Mouse (Mus musculus): ENCODE data around the gene Zfp39. TPM values are rescaled to one million over a fixed set of nuclear protein-coding genes. Genes with fewer than 3 reads are reported as not detected.
"Not testable (repeated sequence)": the region's sequence is repeated elsewhere in the genome, so short reads cannot be mapped to it uniquely, and the experiment has no call there.

Zfp39 gene
- polyA plus RNA-seq, 1 experiment: 1.8 TPM

GRCm38 (mm10) chr11:58897485-58897884 lies 6.5 kb downstream of the Zfp39 start:
- H3K4me1 ChIP-seq (ENCODE audit: control insufficient read depth, insufficient read depth, insufficient read length, low read length): no peaks in the 10 kb centered on the region
- no peak overlapping the region for H3K27ac ChIP-seq (replicated peaks; ENCODE audit: low read depth, low read length)
- H3K4me3 ChIP-seq (ENCODE audit: insufficient read depth, low read depth, low read length): no peak overlapping the region

- no peak overlapping the region for H3K27ac ChIP-seq (replicated peaks; ENCODE audit: low read depth, low read length)
- H3K4me1 ChIP-seq (ENCODE audit: control insufficient read depth, insufficient read depth, insufficient read length, low read length): no peaks in the 10 kb centered on the region
- no peak overlapping the region for H3K4me3 ChIP-seq (ENCODE audit: insufficient read depth, low read depth, low read length)
Observed at GRCm38 (mm10) chr11:58894456-58894855, 9.6 kb downstream of the Zfp39 start.

- Histone ChIP-seq H3K4me3 (ENCODE audit: insufficient read depth, low read depth, low read length) (no peak overlapping the region), H3K4me1 (ENCODE audit: control insufficient read depth, insufficient read depth, insufficient read length, low read length) (no peaks in the 10 kb centered on the region), H3K27ac (replicated peaks; ENCODE audit: low read depth, low read length) (no peak overlapping the region)
Observed at GRCm38 (mm10) chr11:58890511-58890910, 13.5 kb downstream of the Zfp39 start.

GRCm38 (mm10) chr11:58883756-58884155 lies 20.3 kb downstream of the Zfp39 start:
- Histone ChIP-seq H3K27ac (replicated peaks; ENCODE audit: low read depth, low read length) (no peak overlapping the region), H3K4me1 (ENCODE audit: control insufficient read depth, insufficient read depth, insufficient read length, low read length) (no peaks in the 10 kb centered on the region), H3K4me3 (ENCODE audit: insufficient read depth, low read depth, low read length) (no peak overlapping the region)

GRCm38 (mm10) chr11:58870961-58871360 lies 33.1 kb downstream of the Zfp39 start:
- no peaks in the 10 kb centered on the region for H3K4me1 ChIP-seq (ENCODE audit: control insufficient read depth, insufficient read depth, insufficient read length, low read length)
- no peak overlapping the region for H3K4me3 ChIP-seq (ENCODE audit: insufficient read depth, low read depth, low read length)
- peak overlapping the region; percentile 95 for H3K27ac ChIP-seq (replicated peaks; ENCODE audit: low read depth, low read length)

- Histone ChIP-seq H3K4me1 (ENCODE audit: control insufficient read depth, insufficient read depth, insufficient read length, low read length) (no peaks in the 10 kb centered on the region), H3K4me3 (ENCODE audit: insufficient read depth, low read depth, low read length) (peak overlapping the region; percentile 75), H3K27ac (replicated peaks; ENCODE audit: low read depth, low read length) (no peak overlapping the region)
Observed at GRCm38 (mm10) chr11:58867954-58868330, 36.1 kb downstream of the Zfp39 start.

- peak within 1 kb of the TSS; percentile 75 for H3K4me3 ChIP-seq (ENCODE audit: insufficient read depth, low read depth, low read length)
- peak within 1 kb of the TSS; percentile 50 for H3K27ac ChIP-seq (replicated peaks; ENCODE audit: low read depth, low read length)
Observed at GRCm38 (mm10) chr11:58867039-58867953, 36.7 kb downstream of the Zfp39 start, which contains the start of gene 2810021J22Rik. 2810021J22Rik (plus strand) TSS chr11:58867216.

GRCm38 (mm10) chr11:58860744-58861143 lies 43.3 kb downstream of the Zfp39 start:
- H3K27ac ChIP-seq (replicated peaks; ENCODE audit: low read depth, low read length): no peak overlapping the region
- H3K4me3 ChIP-seq (ENCODE audit: insufficient read depth, low read depth, low read length): no peak overlapping the region
- H3K4me1 ChIP-seq (ENCODE audit: control insufficient read depth, insufficient read depth, insufficient read length, low read length): no peaks in the 10 kb centered on the region

More at GRCm38 (mm10) chr11:58867039-58867953, 36.7 kb downstream of the Zfp39 start, which contains the start of gene 2810021J22Rik:
- no peaks in the 10 kb centered on the region for H3K4me1 ChIP-seq (ENCODE audit: control insufficient read depth, insufficient read depth, insufficient read length, low read length)

- H3K27ac ChIP-seq (replicated peaks; ENCODE audit: low read depth, low read length): no peak overlapping the region
- peaks cover 3% of the 10 kb centered on the region; the same call in 1 of the 2 replicates for H3K4me1 ChIP-seq (ENCODE audit: control insufficient read depth, insufficient read depth, insufficient read length, low read length)
- H3K4me3 ChIP-seq (ENCODE audit: insufficient read depth, low read depth, low read length): no peak overlapping the region
Observed at GRCm38 (mm10) chr11:58849731-58850130, 54.3 kb downstream of the Zfp39 start.

GRCm38 (mm10) chr11:58847636-58848035 lies 56.4 kb downstream of the Zfp39 start:
- no peak overlapping the region for H3K27ac ChIP-seq (replicated peaks; ENCODE audit: low read depth, low read length)
- H3K4me1 ChIP-seq (ENCODE audit: control insufficient read depth, insufficient read depth, insufficient read length, low read length): peaks cover 3% of the 10 kb centered on the region; the same call in 1 of the 2 replicates
- H3K4me3 ChIP-seq (ENCODE audit: insufficient read depth, low read depth, low read length): peak overlapping the region; percentile 28

- H3K4me3 ChIP-seq (ENCODE audit: insufficient read depth, low read depth, low read length): peak within 1 kb of the TSS; percentile 87
- peak within 1 kb of the TSS; percentile 58; the same call in 1 of the 2 replicates for H3K27ac ChIP-seq (replicated peaks; ENCODE audit: low read depth, low read length)
- peaks cover 3% of the 10 kb centered on the region; the same call in 1 of the 2 replicates for H3K4me1 ChIP-seq (ENCODE audit: control insufficient read depth, insufficient read depth, insufficient read length, low read length)
Observed at GRCm38 (mm10) chr11:58846919-58847461, 57.0 kb downstream of the Zfp39 start, which contains the start of gene Gm12258. Gm12258 (plus strand) TSS chr11:58847158.

GRCm38 (mm10) chr11:58838951-58839350 lies 65.1 kb downstream of the Zfp39 start, which contains the start of gene Olfr311:
Olfr311 (plus strand) TSS chr11:58839251.
- H3K27ac ChIP-seq (replicated peaks; ENCODE audit: low read depth, low read length); H3K4me1 ChIP-seq (ENCODE audit: control insufficient read depth, insufficient read depth, insufficient read length, low read length); H3K4me3 ChIP-seq (ENCODE audit: insufficient read depth, low read depth, low read length): not testable (repeated sequence)

Other genes starting within 250 kb of the Zfp39 start
- not detected in 2 replicates for gene Olfr322, start 245.4 kb downstream of the Zfp39 start, polyA plus RNA-seq (2012; ENCODE audit: insufficient read depth, insufficient read length, missing spikeins)
- gene Olfr320, start 223.1 kb downstream of the Zfp39 start, polyA plus RNA-seq (2012; ENCODE audit: insufficient read depth, insufficient read length, missing spikeins): not detected in 2 replicates
- not detected in 2 replicates for gene Olfr319, start 205.1 kb downstream of the Zfp39 start, polyA plus RNA-seq (2012; ENCODE audit: insufficient read depth, insufficient read length, missing spikeins)
- gene Olfr318, start 180.2 kb downstream of the Zfp39 start, polyA plus RNA-seq (2012; ENCODE audit: insufficient read depth, insufficient read length, missing spikeins): not detected in 2 replicates
- gene Olfr317, start 165.0 kb downstream of the Zfp39 start, polyA plus RNA-seq (2012; ENCODE audit: insufficient read depth, insufficient read length, missing spikeins): not detected in 2 replicates
- not detected in 2 replicates for gene Olfr316, start 151.5 kb downstream of the Zfp39 start, polyA plus RNA-seq (2012; ENCODE audit: insufficient read depth, insufficient read length, missing spikeins)
- not detected in 2 replicates for gene Olfr315, start 131.0 kb downstream of the Zfp39 start, polyA plus RNA-seq (2012; ENCODE audit: insufficient read depth, insufficient read length, missing spikeins)
- gene Olfr314, start 121.3 kb downstream of the Zfp39 start, polyA plus RNA-seq (2012; ENCODE audit: insufficient read depth, insufficient read length, missing spikeins): not detected in 2 replicates
- gene Fam183b, start 102.3 kb downstream of the Zfp39 start, polyA plus RNA-seq (2012; ENCODE audit: insufficient read depth, insufficient read length, missing spikeins): not detected in 2 replicates
- gene Olfr313, start 89.2 kb downstream of the Zfp39 start, polyA plus RNA-seq (2012; ENCODE audit: insufficient read depth, insufficient read length, missing spikeins): not detected in 2 replicates
- not detected in 2 replicates for gene Olfr312, start 75.0 kb downstream of the Zfp39 start, polyA plus RNA-seq (2012; ENCODE audit: insufficient read depth, insufficient read length, missing spikeins)
- not detected in 2 replicates for gene Olfr311, start 65.0 kb downstream of the Zfp39 start, polyA plus RNA-seq (2012; ENCODE audit: insufficient read depth, insufficient read length, missing spikeins)
- gene Gm12258, start 57.1 kb downstream of the Zfp39 start, polyA plus RNA-seq (2012; ENCODE audit: insufficient read depth, insufficient read length, missing spikeins): 0.44 and 0.96 TPM in 2 replicates
- 2.5 and 4.8 TPM in 2 replicates for gene 2810021J22Rik, start 37.0 kb downstream of the Zfp39 start, polyA plus RNA-seq (2012; ENCODE audit: insufficient read depth, insufficient read length, missing spikeins)
- not detected in 2 replicates for gene Btnl10, start 13.7 kb upstream of the Zfp39 start, polyA plus RNA-seq (2012; ENCODE audit: insufficient read depth, insufficient read length, missing spikeins)
- 76.4 and 79.9 TPM in 2 replicates for gene Rnf187, start 34.7 kb upstream of the Zfp39 start, polyA plus RNA-seq (2012; ENCODE audit: insufficient read depth, insufficient read length, missing spikeins)
- not detected in 2 replicates for gene Hist3h2ba, start 44.7 kb upstream of the Zfp39 start, polyA plus RNA-seq (2012; ENCODE audit: insufficient read depth, insufficient read length, missing spikeins)
- gene Hist3h2a, start 50.5 kb upstream of the Zfp39 start, polyA plus RNA-seq (2012; ENCODE audit: insufficient read depth, insufficient read length, missing spikeins): 8.2 and 12.4 TPM in 2 replicates
- gene Trim17, start 50.5 kb upstream of the Zfp39 start, polyA plus RNA-seq (2012; ENCODE audit: insufficient read depth, insufficient read length, missing spikeins): not detected in 2 replicates
- gene Trim11, start 73.9 kb upstream of the Zfp39 start, polyA plus RNA-seq (2012; ENCODE audit: insufficient read depth, insufficient read length, missing spikeins): 3.8 and 4.8 TPM in 2 replicates
- gene Obscn, start 232.2 kb upstream of the Zfp39 start, polyA plus RNA-seq (2012; ENCODE audit: insufficient read depth, insufficient read length, missing spikeins): 2.4 and 7.2 TPM in 2 replicates